Mouse (Mus musculus): ENCODE results near the gene Arid3c.
"Not testable (repeated sequence)": the region's sequence is repeated elsewhere in the genome, so short reads cannot be mapped to it uniquely, and the experiment has no call there.

- TF ChIP-seq POLR2A (IDR thresholded peaks at IDR 0.05; ENCODE audit: low read depth, low read length); CTCF (conservative IDR thresholded peaks at IDR 0.05; ENCODE audit: insufficient read depth, insufficient read length, low read depth, low read length): not testable (repeated sequence)
These were observed 36.4 kb upstream of the Arid3c start for GRCm38 (mm10) chr4:41767301-41767700.
